Mouse (Mus musculus): ENCODE data around the gene 1700016D06Rik. TPM values are rescaled to one million over a fixed set of nuclear protein-coding genes. Genes with fewer than 3 reads are reported as not detected.

The 1700016D06Rik gene
- polyA plus RNA-seq, 1 experiment from 2014 or later = not detected

DNA sequence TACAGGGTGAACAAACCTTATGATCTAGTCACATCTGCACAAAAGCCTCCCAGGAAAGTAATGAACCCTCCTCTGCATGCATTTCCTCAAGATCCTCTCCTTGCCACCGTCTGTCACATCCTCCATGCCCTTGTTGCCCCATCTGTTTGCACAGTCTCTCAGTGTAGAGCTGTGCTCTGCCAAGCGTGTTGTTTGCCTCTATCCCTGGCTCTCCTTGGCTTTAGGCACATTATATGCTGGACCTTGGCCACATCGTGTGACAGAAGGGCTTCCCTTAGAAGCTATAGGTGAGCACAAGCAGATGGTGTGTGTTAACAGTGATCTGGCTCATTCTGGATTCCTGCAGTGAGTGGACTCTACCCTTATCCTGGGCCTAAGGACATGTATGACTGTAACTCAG, 38.9 kb downstream of the 1700016D06Rik start:
- no peak overlapping the region for H3K27ac ChIP-seq (replicated peaks)
- no peaks in the 10 kb centered on the region for H3K9me3 ChIP-seq
- ATAC-seq (ENCODE audit: low read depth) = no peak
- H3K4me3 ChIP-seq = no peak overlapping the region
- H3K27me3 ChIP-seq = no peaks in the 10 kb centered on the region
- no peak overlapping the region for H3K4me2 ChIP-seq
- no peak overlapping the region for H3K9ac ChIP-seq
- H3K4me1 ChIP-seq (replicated peaks) = no peaks in the 10 kb centered on the region
- no peaks in the 10 kb centered on the region for H3K36me3 ChIP-seq
- WGBS = 84% methylated on average over 3 of the region's 3 CpGs

DNA sequence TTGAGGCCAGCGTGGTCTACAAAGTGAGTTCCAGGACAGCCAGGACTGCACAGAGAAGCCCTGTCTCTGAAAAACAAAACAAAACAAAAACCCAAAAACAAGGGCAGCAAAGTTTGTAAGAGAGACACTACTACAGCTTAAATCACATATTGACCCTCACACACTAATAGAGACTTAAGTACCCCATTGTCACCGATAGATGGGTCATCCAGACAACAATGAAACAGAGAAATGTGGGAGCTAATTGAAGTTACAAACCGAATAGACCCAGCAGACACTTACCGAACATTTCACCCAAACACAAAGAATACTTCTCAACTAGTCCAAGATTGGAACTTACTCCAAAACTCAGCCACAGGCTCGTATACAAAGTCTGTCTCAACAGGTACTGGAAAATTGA, 50.8 kb downstream of the 1700016D06Rik start:
- Histone ChIP-seq H3K4me2 (no peak overlapping the region), H3K36me3 (no peaks in the 10 kb centered on the region), H3K9ac (no peak overlapping the region), H3K4me3 (no peak overlapping the region), H3K4me1 (replicated peaks) (no peaks in the 10 kb centered on the region), H3K27ac (replicated peaks) (no peak overlapping the region), H3K9me3 (no peaks in the 10 kb centered on the region), H3K27me3 (no peaks in the 10 kb centered on the region)
- WGBS = 89% methylated on average over 5 of the region's 5 CpGs
- no peak for ATAC-seq (ENCODE audit: low read depth)

DNA sequence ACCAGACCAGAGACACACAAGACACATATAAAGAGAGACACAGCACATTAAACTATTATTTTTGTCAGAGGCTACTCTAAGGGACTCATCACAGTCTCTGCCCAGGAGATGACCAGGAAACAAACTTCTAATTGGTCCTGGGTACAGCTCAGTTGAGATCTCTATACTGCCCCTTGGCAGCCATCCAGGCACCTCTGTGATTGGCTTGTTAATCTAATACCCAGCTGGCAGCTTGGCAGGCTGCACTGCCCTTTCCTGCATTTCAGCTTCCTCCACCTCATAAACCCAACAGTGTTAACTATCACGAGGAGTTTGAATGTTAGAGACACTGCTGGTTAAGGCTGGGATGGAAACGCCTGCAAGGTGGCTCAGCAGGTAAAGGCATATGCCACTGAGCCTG, 57.7 kb downstream of the 1700016D06Rik start:
- no peak overlapping the region for H3K27ac ChIP-seq (replicated peaks)
- no peaks in the 10 kb centered on the region for H3K27me3 ChIP-seq
- H3K4me3 ChIP-seq = no peak overlapping the region
- no peaks in the 10 kb centered on the region for H3K9me3 ChIP-seq
- WGBS = 82% methylated on average over 2 of the region's 2 CpGs
- peaks cover 10% of the 10 kb centered on the region for H3K36me3 ChIP-seq
- no peak for ATAC-seq (ENCODE audit: low read depth)
- no peaks in the 10 kb centered on the region for H3K4me1 ChIP-seq (replicated peaks)
- no peak overlapping the region for H3K9ac ChIP-seq
- H3K4me2 ChIP-seq = no peak overlapping the region

DNA sequence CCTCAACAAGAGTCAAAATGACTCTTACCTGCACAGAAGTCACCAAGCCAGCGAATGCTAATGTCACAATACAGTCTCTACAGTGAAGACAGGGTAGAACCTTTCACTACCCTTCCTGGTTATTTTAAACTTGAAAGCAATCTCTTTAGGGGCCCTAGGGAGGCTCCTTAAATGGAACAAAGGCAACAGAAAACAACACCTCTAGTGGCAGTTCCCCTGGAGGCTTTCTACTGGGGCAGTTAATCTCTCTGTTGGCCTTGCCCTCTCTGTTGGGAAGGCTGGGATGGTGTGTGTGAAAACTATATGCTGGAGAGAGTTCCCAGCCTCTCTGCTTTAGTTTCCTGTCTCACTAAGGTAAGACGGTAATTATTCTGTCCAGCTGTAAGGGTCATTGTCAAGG, 60.3 kb downstream of the 1700016D06Rik start:
- H3K36me3 ChIP-seq = peaks cover 10% of the 10 kb centered on the region
- 64% methylated on average over 2 of the region's 2 CpGs for WGBS
- H3K9ac ChIP-seq = no peak overlapping the region
- no peak overlapping the region for H3K4me3 ChIP-seq
- no peak for ATAC-seq (ENCODE audit: low read depth)
- no peaks in the 10 kb centered on the region for H3K9me3 ChIP-seq
- H3K4me1 ChIP-seq (replicated peaks) = peaks cover 10% of the 10 kb centered on the region
- H3K4me2 ChIP-seq = no peak overlapping the region
- no peak overlapping the region for H3K27ac ChIP-seq (replicated peaks)
- H3K27me3 ChIP-seq = no peaks in the 10 kb centered on the region

DNA sequence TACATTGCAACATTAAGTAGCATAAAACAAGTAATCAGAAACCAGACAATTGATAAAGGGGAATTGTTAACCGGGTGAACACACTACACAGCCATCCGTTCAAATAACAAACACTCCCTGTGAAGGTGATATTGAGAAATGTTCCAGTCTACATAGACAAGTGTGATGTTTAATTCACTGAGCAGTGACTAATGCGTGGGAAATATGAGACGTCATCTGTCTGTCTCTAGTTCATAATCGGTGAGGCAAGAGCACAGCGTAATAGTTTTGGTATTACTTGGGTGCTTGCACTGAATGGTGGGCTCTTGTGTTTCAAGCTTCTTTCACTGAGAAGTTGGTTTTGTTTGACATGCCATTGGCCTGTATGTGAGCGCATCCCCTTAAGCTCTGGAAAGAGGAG, 63.3 kb downstream of the 1700016D06Rik start:
- Histone ChIP-seq H3K27me3 (no peaks in the 10 kb centered on the region), H3K9ac (no peak overlapping the region), H3K36me3 (peaks cover 14% of the 10 kb centered on the region), H3K9me3 (no peaks in the 10 kb centered on the region), H3K4me2 (no peak overlapping the region), H3K27ac (replicated peaks) (no peak overlapping the region), H3K4me1 (replicated peaks) (peaks cover 32% of the 10 kb centered on the region), H3K4me3 (no peak overlapping the region)
- 95% methylated on average over 7 of the region's 7 CpGs for WGBS
- no peak for ATAC-seq (ENCODE audit: low read depth)

DNA sequence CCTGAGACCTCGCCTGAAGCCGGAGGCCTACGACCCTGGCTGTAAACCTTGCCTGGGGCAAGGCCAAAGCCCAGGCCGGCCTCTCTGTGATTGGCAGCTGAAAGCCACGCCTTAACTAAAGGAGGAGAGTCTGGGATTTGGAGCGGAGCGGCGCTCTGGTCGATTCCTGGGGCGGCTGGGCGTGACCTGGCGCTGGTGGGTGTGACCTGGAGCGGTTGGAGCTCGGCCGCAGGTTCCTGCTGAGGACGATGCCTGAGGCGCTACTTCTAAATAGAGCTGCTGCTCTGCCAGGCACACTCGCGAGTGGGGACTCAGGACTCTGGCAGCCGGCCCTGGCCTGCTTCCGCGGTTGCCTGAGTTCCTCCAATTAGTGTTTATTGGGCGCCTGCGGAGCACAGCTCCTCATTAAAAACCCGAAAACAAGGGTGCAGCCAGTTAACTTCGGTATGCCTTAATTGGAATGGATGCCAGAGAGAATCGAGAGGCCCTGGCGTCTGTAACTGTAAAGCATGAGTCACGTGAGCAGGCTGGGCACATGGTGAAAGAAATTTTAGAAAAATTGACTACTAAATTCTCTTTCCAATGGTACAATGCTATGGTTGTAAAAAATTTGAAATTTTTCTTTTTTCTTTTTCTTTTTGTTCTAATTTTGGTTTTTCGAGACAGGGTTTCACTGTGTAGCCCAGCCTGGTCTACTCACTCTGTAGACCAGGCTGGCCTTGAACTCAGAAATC, 64.4 kb downstream of the 1700016D06Rik start:
- WGBS = 2% methylated on average over 30 of the region's 30 CpGs
- Histone ChIP-seq H3K27ac (replicated peaks) (peak overlapping the region; percentile 99), H3K27me3 (no peaks in the 10 kb centered on the region), H3K9ac (peak overlapping the region; percentile 97), H3K4me3 (peak overlapping the region; percentile 95), H3K36me3 (peaks cover 23% of the 10 kb centered on the region), H3K9me3 (no peaks in the 10 kb centered on the region), H3K4me2 (peak overlapping the region; percentile 76), H3K4me1 (replicated peaks) (peaks cover 36% of the 10 kb centered on the region)
- peak; percentile 32 for ATAC-seq (ENCODE audit: low read depth)

DNA sequence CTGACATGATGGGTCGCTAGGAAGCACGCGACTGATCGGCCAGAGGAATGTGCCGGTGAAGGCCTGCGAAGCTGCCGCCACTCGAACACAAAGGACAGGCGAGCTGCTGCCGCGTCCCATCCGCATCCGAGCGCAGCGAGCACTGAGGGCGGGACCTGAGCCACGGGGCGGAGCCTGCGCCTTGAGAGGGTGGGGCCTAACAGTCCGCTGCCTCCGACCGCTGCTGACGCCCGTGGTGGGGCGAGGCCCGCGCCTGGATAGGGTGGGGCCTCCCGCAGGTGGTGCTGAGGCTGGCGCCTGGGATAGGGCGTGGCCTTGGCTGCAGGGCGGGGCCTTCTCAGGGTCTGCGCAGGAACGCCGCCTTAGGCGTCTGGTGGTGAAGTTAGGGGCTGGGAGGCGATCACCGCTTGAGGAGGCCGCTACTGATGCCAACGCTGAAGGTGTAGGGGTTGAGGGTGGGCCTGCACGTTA, 65.2 kb downstream of the 1700016D06Rik start, which contains the start of gene Ankrd10:
Gene Ankrd10, minus strand, starts transcription at position 147 of the 471 bp plus-strand sequence.
- peaks cover 36% of the 10 kb centered on the region for H3K4me1 ChIP-seq (replicated peaks)
- H3K36me3 ChIP-seq = peaks cover 23% of the 10 kb centered on the region
- peak within 1 kb of the TSS; percentile 76 for H3K4me2 ChIP-seq
- H3K27me3 ChIP-seq = no peaks in the 10 kb centered on the region
- peak; percentile 95 for ATAC-seq (ENCODE audit: low read depth)
- under 1% methylated on average over 40 of the region's 40 CpGs for WGBS
- no peaks in the 10 kb centered on the region for H3K9me3 ChIP-seq
- H3K4me3 ChIP-seq = peak within 1 kb of the TSS; percentile 95
- H3K27ac ChIP-seq (replicated peaks) = peak within 1 kb of the TSS; percentile 99
- peak within 1 kb of the TSS; percentile 97 for H3K9ac ChIP-seq

DNA sequence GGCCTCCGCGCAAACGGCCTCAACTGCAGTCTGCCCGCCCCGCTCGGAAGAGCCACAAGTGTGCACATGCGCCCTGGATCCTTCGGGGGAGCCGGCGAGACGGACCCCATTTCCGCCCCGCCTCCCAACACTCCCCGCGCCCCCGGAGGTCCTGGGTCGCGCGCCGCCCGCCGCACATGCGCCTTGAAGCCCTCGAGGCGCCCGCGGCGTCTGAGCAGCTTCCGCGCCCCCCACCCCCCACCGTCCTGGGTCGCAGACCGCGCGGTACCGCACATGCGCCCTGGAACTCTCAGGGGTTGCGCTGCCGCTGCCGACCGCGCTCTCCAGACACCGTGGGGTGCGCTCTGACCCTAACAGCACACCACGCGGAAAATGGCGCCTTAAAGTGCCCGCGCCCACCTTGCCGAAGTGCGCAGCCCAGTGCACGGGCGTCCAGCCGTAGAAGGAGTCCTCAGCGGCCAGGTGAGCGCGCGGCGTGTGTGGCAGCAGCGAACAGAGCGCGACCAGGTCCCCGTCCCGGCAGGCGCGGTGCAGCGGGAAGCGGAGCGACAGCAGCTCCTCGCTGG, 65.8 kb downstream of the 1700016D06Rik start:
- peak overlapping the region; percentile 97 for H3K9ac ChIP-seq

DNA sequence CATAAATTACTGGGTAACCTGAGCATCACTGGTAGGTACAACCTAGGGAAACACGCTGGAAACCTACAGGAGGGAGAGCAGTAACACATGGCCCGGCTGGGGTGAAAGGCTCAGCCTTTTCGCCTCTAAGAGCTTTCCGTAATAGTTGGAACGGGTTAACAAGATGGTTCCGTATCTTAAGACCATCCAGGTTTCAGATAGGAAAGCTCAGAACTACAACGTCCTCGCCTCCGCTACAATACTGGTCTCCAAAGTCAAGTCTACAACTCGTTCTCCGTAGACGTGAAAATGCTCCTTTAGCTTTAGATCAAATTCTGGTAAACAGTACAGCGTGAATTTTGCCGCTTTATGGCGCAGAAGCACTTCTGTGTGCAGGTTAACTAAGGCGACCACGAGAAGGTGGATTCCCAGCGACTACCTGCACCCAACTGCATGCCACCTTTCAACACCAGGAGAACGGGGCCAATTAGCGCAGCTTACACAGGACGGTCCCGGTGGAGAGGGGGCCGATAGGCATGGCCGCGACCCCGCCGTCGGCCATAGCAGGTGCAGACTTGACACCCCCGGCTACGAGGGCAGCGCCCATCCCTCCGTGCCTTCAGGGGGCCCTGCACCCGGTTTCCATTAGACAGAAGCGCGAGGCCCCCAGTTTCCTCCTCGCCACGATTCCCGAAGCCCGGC, 66.4 kb downstream of the 1700016D06Rik start:
- Histone ChIP-seq H3K4me1 (replicated peaks) (peaks cover 40% of the 10 kb centered on the region), H3K4me2 (peak overlapping the region; percentile 76), H3K36me3 (peaks cover 32% of the 10 kb centered on the region), H3K27ac (replicated peaks) (peak overlapping the region; percentile 99), H3K27me3 (no peaks in the 10 kb centered on the region), H3K9me3 (no peaks in the 10 kb centered on the region), H3K9ac (peak overlapping the region; percentile 97), H3K4me3 (peak overlapping the region; percentile 95)
- WGBS = under 1% methylated on average over 39 of the region's 39 CpGs
- ATAC-seq (ENCODE audit: low read depth) = peak; percentile 12

More for the DNA sequence above, 65.8 kb downstream of the 1700016D06Rik start:
- peaks cover 40% of the 10 kb centered on the region for H3K4me1 ChIP-seq (replicated peaks)
- peak overlapping the region; percentile 76 for H3K4me2 ChIP-seq
- no peaks in the 10 kb centered on the region for H3K27me3 ChIP-seq
- H3K36me3 ChIP-seq = peaks cover 26% of the 10 kb centered on the region
- peak overlapping the region; percentile 95 for H3K4me3 ChIP-seq
- peak; percentile 91 for ATAC-seq (ENCODE audit: low read depth)
- under 1% methylated on average over 68 of the region's 70 CpGs for WGBS
- H3K27ac ChIP-seq (replicated peaks) = peak overlapping the region; percentile 99
- H3K9me3 ChIP-seq = no peaks in the 10 kb centered on the region

DNA sequence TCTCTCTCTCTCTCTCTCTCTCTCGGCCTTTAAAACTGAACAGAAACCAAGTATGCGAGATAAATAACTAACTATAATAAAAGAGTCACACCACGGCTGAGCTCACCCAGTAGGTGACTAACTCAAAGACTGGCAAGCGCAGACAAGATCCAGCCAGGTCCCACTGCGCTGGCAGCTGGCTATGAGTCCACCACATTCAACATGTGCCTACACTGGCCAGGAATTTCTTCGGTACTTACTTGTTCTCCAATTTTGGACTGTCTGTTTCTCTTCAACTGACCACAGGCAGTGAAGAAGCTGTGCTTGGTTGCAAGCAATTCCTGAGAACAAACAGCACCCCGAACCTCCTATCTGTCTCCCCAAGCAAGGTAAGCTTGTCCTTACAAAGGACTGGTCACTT, 67.4 kb downstream of the 1700016D06Rik start:
- peak overlapping the region; percentile 76 for H3K4me2 ChIP-seq
- no peaks in the 10 kb centered on the region for H3K27me3 ChIP-seq
- no peaks in the 10 kb centered on the region for H3K9me3 ChIP-seq
- H3K9ac ChIP-seq = peak overlapping the region; percentile 97
- peaks cover 36% of the 10 kb centered on the region for H3K36me3 ChIP-seq
- WGBS = 68% methylated on average over 7 of the region's 7 CpGs
- no peak overlapping the region for H3K27ac ChIP-seq (replicated peaks)
- ATAC-seq (ENCODE audit: low read depth) = no peak
- peaks cover 43% of the 10 kb centered on the region for H3K4me1 ChIP-seq (replicated peaks)
- peak overlapping the region; percentile 95 for H3K4me3 ChIP-seq

DNA sequence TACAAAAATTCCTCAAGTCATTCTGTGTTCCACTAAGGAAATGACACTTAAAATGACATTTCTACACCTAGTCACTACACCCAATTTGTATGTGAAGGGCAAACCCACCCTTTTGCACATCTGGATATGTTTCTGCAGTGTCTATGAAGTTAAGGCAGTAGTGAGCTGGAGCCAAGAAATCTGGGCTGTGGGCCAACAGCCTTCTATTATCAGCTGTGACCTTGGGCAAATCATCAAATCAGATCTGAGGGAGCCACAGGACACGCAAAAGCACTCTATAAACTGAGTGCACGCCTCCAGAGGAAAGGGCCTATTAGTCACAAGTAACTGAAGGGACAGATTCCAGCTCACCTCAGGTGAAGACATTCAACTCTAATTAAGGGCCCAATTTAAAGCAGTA, 68.5 kb downstream of the 1700016D06Rik start:
- no peak overlapping the region for H3K4me3 ChIP-seq
- H3K36me3 ChIP-seq = peaks cover 44% of the 10 kb centered on the region
- H3K9me3 ChIP-seq = no peaks in the 10 kb centered on the region
- H3K9ac ChIP-seq = 0 out of 2 replicates have a peak overlapping the region, but pooled peaks have one; percentile 43
- H3K27me3 ChIP-seq = no peaks in the 10 kb centered on the region
- 26% methylated on average over 2 of the region's 2 CpGs for WGBS
- ATAC-seq (ENCODE audit: low read depth) = no peak
- peaks cover 43% of the 10 kb centered on the region for H3K4me1 ChIP-seq (replicated peaks)
- H3K4me2 ChIP-seq = peak overlapping the region; percentile 76
- H3K27ac ChIP-seq (replicated peaks) = peak overlapping the region; percentile 33; the same call in 1 of the 2 replicates

DNA sequence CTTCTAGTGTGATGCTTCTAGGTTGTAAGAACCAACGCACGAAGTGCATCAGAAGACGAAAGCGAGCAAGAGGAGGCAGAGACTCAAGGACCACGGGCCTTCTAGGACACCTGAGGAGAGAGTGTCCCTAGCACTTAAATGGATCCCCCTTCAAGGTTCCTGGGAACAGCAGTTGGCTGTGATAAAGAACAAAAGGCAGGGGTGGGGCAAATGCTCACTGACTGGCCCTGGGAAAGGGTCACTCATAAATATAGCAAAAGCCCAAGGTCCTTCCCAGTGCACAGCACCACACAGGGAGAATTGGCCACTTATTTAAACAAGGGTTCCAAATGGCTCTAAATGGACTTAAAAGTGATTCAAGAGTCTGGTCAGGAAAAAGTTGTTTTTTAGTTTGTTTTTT, 71.7 kb downstream of the 1700016D06Rik start:
- WGBS = 66% methylated on average over 5 of the region's 5 CpGs
- ATAC-seq (ENCODE audit: low read depth) = no peak
- H3K36me3 ChIP-seq = peaks cover 67% of the 10 kb centered on the region

More for the DNA sequence above, 71.7 kb downstream of the 1700016D06Rik start:
- Histone ChIP-seq H3K4me1 (replicated peaks) (peaks cover 28% of the 10 kb centered on the region), H3K27ac (replicated peaks) (no peak overlapping the region), H3K4me2 (no peak overlapping the region), H3K4me3 (no peak overlapping the region), H3K9me3 (no peaks in the 10 kb centered on the region), H3K9ac (no peak overlapping the region), H3K27me3 (no peaks in the 10 kb centered on the region)
